ENCODE assay signal across 27 mouse cellular contexts in the genomic region with DNA sequence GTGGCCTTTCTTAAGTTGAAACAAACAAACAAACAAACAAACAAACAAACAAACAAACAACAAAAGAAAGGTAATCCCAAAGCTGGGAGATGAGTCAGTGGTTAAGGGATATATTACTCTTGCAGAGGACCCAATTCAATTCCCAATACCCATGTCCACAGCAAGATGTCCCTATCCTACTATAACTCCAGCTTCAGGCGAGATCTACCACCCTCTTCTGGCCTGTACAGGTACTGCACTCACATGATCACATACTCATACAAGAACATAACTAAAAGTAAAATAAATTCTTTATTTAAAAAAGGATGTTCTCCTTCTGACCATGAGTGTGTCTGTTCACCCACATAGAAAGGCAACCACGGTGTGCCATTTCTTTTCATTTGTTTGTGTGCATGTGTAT.
DNase-seq lines count a peak whose midpoint lies in the region; ATAC-seq and TF ChIP-seq lines count a peak whose summit lies in the region.
"Had no signal": no experiment of that assay in that cellular context is flagged by ENCODE, and none has a peak within 500 bp of the region (broad histone marks: within the 10 kb centered on the region; RNA-seq: fewer than 3 reads in every experiment).

No protein-coding gene starts in this region.

- CTCF ChIA-PET in Patski (lab: Charles Lee), result interaction anchor here (0.9 to 1.1 kb wide), 2 partner anchors 10 to 15 kb away, joined by 3 read pairs; no protein-coding TSS in a partner anchor

- DNase-seq in heart, adult 2 months, result no peak
- no peak for DNase-seq in heart, adult 11 months
- no peak for DNase-seq in liver, embryonic 14.5 days (ENCODE audit: low read depth in 3 of 3, low spot score in 3 of 3)
- no peak for DNase-seq in liver, embryonic 11.5 days (ENCODE audit: low spot score)
- DNase-seq in 416B (ENCODE audit: low read depth), result peak; percentile 2
- DNase-seq in Patski (ENCODE audit: low read depth, low spot score), result no peak
- no peak for DNase-seq in urinary bladder, postnatal 10 days (ENCODE audit: low spot score)
- DNase-seq: adrenal gland, adult 8-10 months; cerebellum, adult 2 months; gastrocnemius, postnatal 14 days; heart, adult 18-20 months; heart, postnatal 14 days; kidney, postnatal 36 days; layer of hippocampus, adult 9-11 months; left cerebral cortex, postnatal 4 days; lung, adult 18-20 months; midbrain, embryonic 14.5 days; retina, postnatal 1 day; right cerebral cortex, postnatal 25 days; spleen, adult 18-20 months; thymus, postnatal 25 days had no signal

- POLR2A ChIA-PET in Patski (lab: Charles Lee), result no interaction called here

- no peak for TF ChIP-seq POLR2A in heart, adult 2 months (IDR thresholded peaks at IDR 0.05; ENCODE audit: insufficient read depth, low read depth, low read length)

- no peaks in the 10 kb centered on the region for H3K79me2 ChIP-seq in heart, adult 2 months (replicated peaks; ENCODE audit: control insufficient read depth, insufficient read depth, low read length)

- intact Hi-C loops in heart, adult 2 months (cut with DNase I), result no loop called here

- in situ Hi-C loops in Patski (cut with MboI; ENCODE audit: low pct_unique_long_range_greater_than_20kb), result loop anchor here (25.0 kb wide), 1 partner anchor 501 kb away; no protein-coding TSS in a partner anchor

- no peaks in the 10 kb centered on the region for H3K9me3 ChIP-seq in liver, embryonic 14.5 days (ENCODE audit: control insufficient read depth, low read length)
- H3K9me3 ChIP-seq in liver, embryonic 11.5 days (ENCODE audit: control insufficient read depth, low read length), result peaks cover 4% of the 10 kb centered on the region
- H3K9me3 ChIP-seq in forebrain, embryonic 15.5 days, result peaks cover 7% of the 10 kb centered on the region; the same call in 1 of the 2 replicates
- H3K9me3 ChIP-seq: limb, embryonic 15.5 days had no signal

- peak; percentile 17; the same call in 1 of the 2 replicates for TF ChIP-seq CTCF in heart, adult 2 months (IDR thresholded peaks at IDR 0.05)
- peak; percentile 32; the same call in 1 of the 2 replicates for TF ChIP-seq CTCF in liver, embryonic 14.5 days (IDR thresholded peaks at IDR 0.05; ENCODE audit: low read depth)
- peak; percentile 27 for TF ChIP-seq CTCF in Patski (IDR thresholded peaks at IDR 0.05)

- no peaks in the 10 kb centered on the region for H3K27me3 ChIP-seq in heart, adult 2 months (ENCODE audit: control insufficient read depth, insufficient read depth, low read length)
- H3K27me3 ChIP-seq in liver, embryonic 14.5 days (ENCODE audit: control insufficient read depth, insufficient read depth, low read length), result no peaks in the 10 kb centered on the region
- H3K27me3 ChIP-seq in liver, embryonic 11.5 days (replicated peaks; ENCODE audit: control insufficient read depth, insufficient read depth, low read length), result no peaks in the 10 kb centered on the region
- peaks cover 15% of the 10 kb centered on the region for H3K27me3 ChIP-seq in Patski
- no peaks in the 10 kb centered on the region for H3K27me3 ChIP-seq in forebrain, embryonic 15.5 days
- H3K27me3 ChIP-seq: embryonic facial prominence, embryonic 15.5 days; heart, embryonic 13.5 days; limb, embryonic 15.5 days; neural tube, embryonic 12.5 days had no signal

- no peak overlapping the region for H3K4me3 ChIP-seq in heart, adult 2 months
- H3K4me3 ChIP-seq in liver, embryonic 14.5 days (ENCODE audit: insufficient read depth in 1 of 2, low read depth in 2 of 2, low read length in 2 of 2), result no peak overlapping the region
- no peak overlapping the region for H3K4me3 ChIP-seq in liver, embryonic 11.5 days (ENCODE audit: low read depth, low read length)
- no peak overlapping the region for H3K4me3 ChIP-seq in forebrain, embryonic 15.5 days
- H3K4me3 ChIP-seq: embryonic facial prominence, embryonic 15.5 days; heart, embryonic 13.5 days; limb, embryonic 15.5 days; neural tube, embryonic 12.5 days had no signal

- no peak for TF ChIP-seq EP300 in heart, adult 2 months (IDR thresholded peaks at IDR 0.05; ENCODE audit: insufficient read depth, low read depth, low read length)
- no peak for TF ChIP-seq EP300 in liver, embryonic 14.5 days (IDR thresholded peaks at IDR 0.05; ENCODE audit: low read depth)

- H3K9ac ChIP-seq in heart, adult 2 months (ENCODE audit: low read depth, low read length), result no peak overlapping the region
- H3K9ac ChIP-seq in liver, embryonic 14.5 days (replicated peaks), result no peak overlapping the region
- H3K9ac ChIP-seq in liver, embryonic 11.5 days (ENCODE audit: low read depth, low read length), result no peak overlapping the region
- H3K9ac ChIP-seq in forebrain, embryonic 15.5 days (replicated peaks), result no peak overlapping the region
- H3K9ac ChIP-seq: embryonic facial prominence, embryonic 15.5 days; heart, embryonic 13.5 days; limb, embryonic 15.5 days; neural tube, embryonic 12.5 days had no signal

- 46% methylated on average over 2 of the region's 2 CpGs for WGBS in heart, adult 2 months
- 27% methylated on average over 2 of the region's 2 CpGs for WGBS in liver, embryonic 14.5 days (ENCODE audit: insufficient replicate concordance)
- WGBS in liver, embryonic 11.5 days, result 44% methylated on average over 2 of the region's 2 CpGs
- WGBS in forebrain, embryonic 15.5 days, result 64% methylated on average over 2 of the region's 2 CpGs

- H3K4me1 ChIP-seq in heart, adult 2 months (ENCODE audit: control insufficient read depth, insufficient read depth, low read length), result no peaks in the 10 kb centered on the region
- no peaks in the 10 kb centered on the region for H3K4me1 ChIP-seq in liver, embryonic 14.5 days (replicated peaks; ENCODE audit: control insufficient read depth in 2 of 2, insufficient read depth in 2 of 2, low read length in 1 of 2)
- H3K4me1 ChIP-seq in liver, embryonic 11.5 days (replicated peaks; ENCODE audit: control insufficient read depth, insufficient read depth, low read length), result no peaks in the 10 kb centered on the region
- no peaks in the 10 kb centered on the region for H3K4me1 ChIP-seq in forebrain, embryonic 15.5 days
- H3K4me1 ChIP-seq: embryonic facial prominence, embryonic 15.5 days; heart, embryonic 13.5 days; limb, embryonic 15.5 days; neural tube, embryonic 12.5 days had no signal

- no peak overlapping the region for H3K27ac ChIP-seq in heart, adult 2 months
- no peak overlapping the region for H3K27ac ChIP-seq in liver, embryonic 14.5 days
- no peak overlapping the region for H3K27ac ChIP-seq in liver, embryonic 11.5 days (ENCODE audit: low read depth, low read length)
- H3K27ac ChIP-seq in forebrain, embryonic 15.5 days (replicated peaks), result no peak overlapping the region
- H3K27ac ChIP-seq: embryonic facial prominence, embryonic 15.5 days; heart, embryonic 13.5 days; limb, embryonic 15.5 days; neural tube, embryonic 12.5 days had no signal

- H3K36me3 ChIP-seq in heart, adult 2 months (ENCODE audit: control insufficient read depth, insufficient read depth, low read length), result no peaks in the 10 kb centered on the region
- H3K36me3 ChIP-seq in liver, embryonic 14.5 days (replicated peaks; ENCODE audit: control insufficient read depth, insufficient read depth, low read depth), result no peaks in the 10 kb centered on the region
- H3K36me3 ChIP-seq in liver, embryonic 11.5 days (ENCODE audit: control insufficient read depth, insufficient read depth, low read length), result no peaks in the 10 kb centered on the region
- no peaks in the 10 kb centered on the region for H3K36me3 ChIP-seq in forebrain, embryonic 15.5 days
- H3K36me3 ChIP-seq: embryonic facial prominence, embryonic 15.5 days; heart, embryonic 13.5 days; limb, embryonic 15.5 days; neural tube, embryonic 12.5 days had no signal

- no peak for ATAC-seq in liver, embryonic 14.5 days (ENCODE audit: insufficient read depth)
- ATAC-seq in liver, embryonic 11.5 days (replicated peaks; ENCODE audit: low FRiP score), result no peak
- ATAC-seq in Patski, result no peak
- no peak for ATAC-seq in forebrain, embryonic 15.5 days (replicated peaks)
- ATAC-seq: forebrain, embryonic 14.5 days had no signal

- H3K4me2 ChIP-seq in liver, embryonic 14.5 days (ENCODE audit: low read depth), result no peak overlapping the region
- H3K4me2 ChIP-seq in liver, embryonic 11.5 days, result no peak overlapping the region
- H3K4me2 ChIP-seq in forebrain, embryonic 15.5 days (replicated peaks), result no peak overlapping the region
- H3K4me2 ChIP-seq: embryonic facial prominence, embryonic 15.5 days; heart, embryonic 13.5 days; limb, embryonic 15.5 days; neural tube, embryonic 12.5 days had no signal
